Mouse (Mus musculus) hindbrain, embryonic 10.5 days (tissue): ENCODE measurements at regions not wholly inside any gene's neighbourhood (a gene's known extent, or its start where the extent isn't known, plus 50 kb on each side); places are given as distances from the start of the nearest gene placed in this dataset.

Source experiments
- DNase-seq: peaks from one replicate; pipeline ENCODE4 v3.0.0-alpha.2; 2017; ENCODE audit warnings: low spot score
- H3K27ac ChIP-seq: fragments of 300-500 bp; sonication (generic); 2 replicates; pipeline ENCODE4 v1.5.1; 2016; ENCODE audit warnings: mild to moderate bottlenecking, moderate library complexity
- H3K27me3 ChIP-seq: fragments of 300-500 bp; sonication (generic); 2 replicates; pipeline ENCODE4 v1.6.1; 2016; ENCODE audit warnings: mild to moderate bottlenecking; ENCODE audit not compliant: poor library complexity, insufficient read depth, severe bottlenecking
- H3K36me3 ChIP-seq: fragments of 300-500 bp; sonication (generic); 2 replicates; pipeline ENCODE4 v1.6.1; 2016; ENCODE audit warnings: mild to moderate bottlenecking, moderate library complexity
- H3K4me1 ChIP-seq: fragments of 300-500 bp; sonication (generic); replicated peaks from 2 replicates; pipeline ENCODE4 v1.6.1; 2016; ENCODE audit warnings: mild to moderate bottlenecking
- H3K4me3 ChIP-seq: fragments of 300-500 bp; sonication (generic); 2 replicates; pipeline ENCODE4 v1.5.1; 2016; ENCODE audit warnings: mild to moderate bottlenecking, moderate library complexity
- H3K9me3 ChIP-seq: fragments of 300-500 bp; sonication (generic); 2 replicates; pipeline ENCODE4 v1.6.1; 2016; ENCODE audit warnings: mild to moderate bottlenecking, moderate library complexity
- WGBS: fragments of 180-500 bp; shearing (Covaris S2); methylation state at CpG from one replicate; pipeline ENCODE4 v1.1.7; 2016; 5-methylcytosine and 5-hydroxymethylcytosine counted together

- peaks cover 9% of the 10 kb centered on the region; the same call in 1 of the 2 replicates for H3K4me1 ChIP-seq
- DNase-seq, result peak; percentile 10
- no peaks in the 10 kb centered on the region for H3K27me3 ChIP-seq
- H3K4me3 ChIP-seq, result no peak overlapping the region
- H3K27ac ChIP-seq, result no peak overlapping the region
- 74% methylated on average over 8 of the region's 8 CpGs for WGBS
- no peaks in the 10 kb centered on the region for H3K9me3 ChIP-seq
- H3K36me3 ChIP-seq, result no peaks in the 10 kb centered on the region
Observed at GRCm38 (mm10) chr12:13129677-13130082, 119.3 kb downstream of the Ddx1 start.

GRCm38 (mm10) chr12:13127407-13127806 lies 121.6 kb downstream of the Ddx1 start:
- Histone ChIP-seq H3K4me1 (peaks cover 11% of the 10 kb centered on the region), H3K27ac (no peak overlapping the region), H3K4me3 (no peak overlapping the region), H3K9me3 (no peaks in the 10 kb centered on the region), H3K36me3 (no peaks in the 10 kb centered on the region), H3K27me3 (no peaks in the 10 kb centered on the region)
- WGBS, result 86% methylated on average over 11 of the region's 11 CpGs
- no peak for DNase-seq

GRCm38 (mm10) chr12:13125054-13125453 lies 124.0 kb downstream of the Ddx1 start:
- Histone ChIP-seq H3K36me3 (no peaks in the 10 kb centered on the region), H3K9me3 (no peaks in the 10 kb centered on the region), H3K27me3 (no peaks in the 10 kb centered on the region), H3K27ac (no peak overlapping the region), H3K4me3 (no peak overlapping the region), H3K4me1 (peaks cover 23% of the 10 kb centered on the region)
- DNase-seq, result no peak
- 98% methylated on average over 1 of the region's 1 CpGs for WGBS

- DNase-seq, result no peak
- Histone ChIP-seq H3K27me3 (no peaks in the 10 kb centered on the region), H3K27ac (0 out of 2 replicates have a peak overlapping the region, but pooled peaks have one; percentile 46), H3K36me3 (no peaks in the 10 kb centered on the region), H3K9me3 (no peaks in the 10 kb centered on the region), H3K4me3 (no peak overlapping the region), H3K4me1 (peaks cover 23% of the 10 kb centered on the region)
- 58% methylated on average over 9 of the region's 9 CpGs for WGBS
Observed at GRCm38 (mm10) chr12:13122282-13122681, 126.7 kb downstream of the Ddx1 start.

GRCm38 (mm10) chr12:13120581-13120980 lies 128.4 kb downstream of the Ddx1 start:
- Histone ChIP-seq H3K4me3 (no peak overlapping the region), H3K27ac (peak overlapping the region; percentile 43; the same call in 1 of the 2 replicates), H3K9me3 (no peaks in the 10 kb centered on the region), H3K27me3 (no peaks in the 10 kb centered on the region), H3K4me1 (peaks cover 13% of the 10 kb centered on the region), H3K36me3 (no peaks in the 10 kb centered on the region)
- WGBS, result 49% methylated on average over 7 of the region's 7 CpGs
- peak; percentile 22 for DNase-seq

GRCm38 (mm10) chr12:13119653-13120052 lies 129.4 kb downstream of the Ddx1 start:
- Histone ChIP-seq H3K9me3 (no peaks in the 10 kb centered on the region), H3K4me1 (peaks cover 13% of the 10 kb centered on the region), H3K36me3 (no peaks in the 10 kb centered on the region), H3K27me3 (no peaks in the 10 kb centered on the region), H3K27ac (no peak overlapping the region), H3K4me3 (no peak overlapping the region)
- WGBS, result 93% methylated on average over 3 of the region's 3 CpGs
- no peak for DNase-seq

GRCm38 (mm10) chr12:13118026-13118425 lies 131.0 kb downstream of the Ddx1 start:
- H3K4me1 ChIP-seq, result peaks cover 13% of the 10 kb centered on the region
- H3K27me3 ChIP-seq, result no peaks in the 10 kb centered on the region
- WGBS, result 73% methylated on average over 9 of the region's 9 CpGs
- H3K27ac ChIP-seq, result no peak overlapping the region
- DNase-seq, result no peak
- H3K4me3 ChIP-seq, result no peak overlapping the region
- H3K9me3 ChIP-seq, result no peaks in the 10 kb centered on the region
- H3K36me3 ChIP-seq, result no peaks in the 10 kb centered on the region

- H3K9me3 ChIP-seq, result no peaks in the 10 kb centered on the region
- no peaks in the 10 kb centered on the region for H3K27me3 ChIP-seq
- no peaks in the 10 kb centered on the region for H3K36me3 ChIP-seq
- H3K27ac ChIP-seq, result no peak overlapping the region
- 81% methylated on average over 4 of the region's 4 CpGs for WGBS
- no peak for DNase-seq
- no peaks in the 10 kb centered on the region for H3K4me1 ChIP-seq
- H3K4me3 ChIP-seq, result no peak overlapping the region
Observed at GRCm38 (mm10) chr12:13114341-13114740, 134.7 kb downstream of the Ddx1 start.

GRCm38 (mm10) chr12:13106931-13107330 lies 142.1 kb downstream of the Ddx1 start:
- 89% methylated on average over 3 of the region's 3 CpGs for WGBS
- Histone ChIP-seq H3K4me1 (peaks cover 7% of the 10 kb centered on the region; the same call in 1 of the 2 replicates), H3K27ac (no peak overlapping the region), H3K9me3 (no peaks in the 10 kb centered on the region), H3K4me3 (no peak overlapping the region), H3K27me3 (no peaks in the 10 kb centered on the region), H3K36me3 (no peaks in the 10 kb centered on the region)
- DNase-seq, result no peak

- Histone ChIP-seq H3K4me3 (no peak overlapping the region), H3K4me1 (peaks cover 15% of the 10 kb centered on the region), H3K27me3 (no peaks in the 10 kb centered on the region), H3K9me3 (no peaks in the 10 kb centered on the region), H3K36me3 (no peaks in the 10 kb centered on the region), H3K27ac (peak overlapping the region; percentile 69)
- WGBS, result 41% methylated on average over 12 of the region's 12 CpGs
- peak; percentile 38 for DNase-seq
Observed at GRCm38 (mm10) chr12:13100505-13101354, 148.3 kb downstream of the Ddx1 start.

GRCm38 (mm10) chr12:13094111-13094851 lies 152.6 kb upstream of the Mycn start:
- no peaks in the 10 kb centered on the region for H3K4me1 ChIP-seq
- no peaks in the 10 kb centered on the region for H3K27me3 ChIP-seq
- WGBS, result 83% methylated on average over 9 of the region's 9 CpGs
- no peaks in the 10 kb centered on the region for H3K36me3 ChIP-seq
- DNase-seq, result no peak
- no peak overlapping the region for H3K27ac ChIP-seq
- H3K9me3 ChIP-seq, result no peaks in the 10 kb centered on the region
- no peak overlapping the region for H3K4me3 ChIP-seq

- peak overlapping the region; percentile 5; the same call in 1 of the 2 replicates for H3K27ac ChIP-seq
- DNase-seq, result peak; percentile 69
- no peak overlapping the region for H3K4me3 ChIP-seq
Observed at GRCm38 (mm10) chr12:13085951-13086350, 144.2 kb upstream of the Mycn start.

GRCm38 (mm10) chr12:13085484-13085883 lies 143.8 kb upstream of the Mycn start:
- Histone ChIP-seq H3K9me3 (no peaks in the 10 kb centered on the region), H3K4me1 (peaks cover 32% of the 10 kb centered on the region), H3K27me3 (no peaks in the 10 kb centered on the region), H3K27ac (no peak overlapping the region), H3K4me3 (no peak overlapping the region), H3K36me3 (no peaks in the 10 kb centered on the region)
- 84% methylated on average over 6 of the region's 6 CpGs for WGBS
- no peak for DNase-seq

More at GRCm38 (mm10) chr12:13085951-13086350, 144.2 kb upstream of the Mycn start:
- Histone ChIP-seq H3K27me3 (no peaks in the 10 kb centered on the region), H3K4me1 (peaks cover 28% of the 10 kb centered on the region), H3K36me3 (no peaks in the 10 kb centered on the region), H3K9me3 (no peaks in the 10 kb centered on the region)
- 40% methylated on average over 9 of the region's 9 CpGs for WGBS
